ENCODE assay signal across 8 mouse cellular contexts in genomic region chr1:192770495-192771331, GRCm38 (mm10). TPM values are rescaled to one million over a fixed set of nuclear protein-coding genes. Genes with fewer than 3 reads are reported as not detected.
DNase-seq lines count a peak whose midpoint lies in the region; ATAC-seq and TF ChIP-seq lines count a peak whose summit lies in the region.

Hhat (minus strand) TSS chr1:192771223.

- peak; percentile 61 for DNase-seq in R1 (ENCODE audit: low read depth, low spot score)
- peak; percentile 65 to 74 for DNase-seq in cerebellum, postnatal 14 days
- peak; percentile 83 for DNase-seq in gastrocnemius, adult 2 months
- DNase-seq in left cerebral cortex, adult 11 months (ENCODE audit: low spot score) = peak; percentile 56
- DNase-seq in lung, postnatal 36 days = peak; percentile 79
- DNase-seq in retina, embryonic 14.5 days (ENCODE audit: low spot score) = peak; percentile 63
- DNase-seq in thymus, postnatal 36 days = peak; percentile 79 to 83

- no peaks in the 10 kb centered on the region for H3K36me3 ChIP-seq in hindbrain, embryonic 15.5 days

- TF ChIP-seq CTCF in gastrocnemius, adult 2 months (IDR thresholded peaks at IDR 0.05) = peak; percentile 23; the same call in 1 of the 2 replicates

- peak within 1 kb of the TSS; percentile 93 for H3K9ac ChIP-seq in hindbrain, embryonic 15.5 days

- peak; percentile 91 for ATAC-seq in hindbrain, embryonic 15.5 days (ENCODE audit: low FRiP score, low read depth)

- H3K4me1 ChIP-seq in hindbrain, embryonic 15.5 days (replicated peaks) = peaks cover 19% of the 10 kb centered on the region

- H3K27ac ChIP-seq in gastrocnemius, adult 2 months = peak within 1 kb of the TSS; percentile 93
- H3K27ac ChIP-seq in hindbrain, embryonic 15.5 days (replicated peaks) = peak within 1 kb of the TSS; percentile 94

- intact Hi-C loops in gastrocnemius, adult 2 months (cut with DNase I) = no loop called here

- under 1% methylated on average over 70 of the region's 70 CpGs for WGBS in hindbrain, embryonic 15.5 days

- no peaks in the 10 kb centered on the region for H3K27me3 ChIP-seq in hindbrain, embryonic 15.5 days

- H3K4me3 ChIP-seq in gastrocnemius, adult 2 months = peak within 1 kb of the TSS; percentile 95
- H3K4me3 ChIP-seq in hindbrain, embryonic 15.5 days = peak within 1 kb of the TSS; percentile 83

- peak within 1 kb of the TSS; percentile 97 for H3K4me2 ChIP-seq in hindbrain, embryonic 15.5 days

- no peaks in the 10 kb centered on the region for H3K9me3 ChIP-seq in hindbrain, embryonic 15.5 days

RNA-seq across cellular contexts. Expression of gene Hhat, which starts in this region (rescaled TPM):
- under 1 TPM; 0.59 to 0.69 TPM for total RNA-seq in gastrocnemius, adult 2 months (2021)
- 3.5 and 3.6 TPM in 2 replicates for polyA plus RNA-seq in hindbrain, embryonic 15.5 days (2015; fragmentation: Nextera tagmentation; extraction: Ambion mirVana)

Comparison
In these comparisons a context has a peak if more than half of its experiments do, and no peak if none do; other contexts are left out.
1. Peak in every context shown above with its lines: DNase-seq, ATAC-seq, H3K4me3 ChIP-seq and H3K27ac ChIP-seq.
2. Peak in DNase-seq, H3K4me3 ChIP-seq and H3K27ac ChIP-seq in gastrocnemius, adult 2 months; RNA of the gene not detected or under 1 TPM.